Mouse (Mus musculus): ENCODE results near the gene Fam20b. TPM values are rescaled to one million over a fixed set of nuclear protein-coding genes. Genes with fewer than 3 reads are reported as not detected.

The Fam20b gene
- polyA plus RNA-seq, 1 experiment from 2014 or later: 28.1 TPM

DNA sequence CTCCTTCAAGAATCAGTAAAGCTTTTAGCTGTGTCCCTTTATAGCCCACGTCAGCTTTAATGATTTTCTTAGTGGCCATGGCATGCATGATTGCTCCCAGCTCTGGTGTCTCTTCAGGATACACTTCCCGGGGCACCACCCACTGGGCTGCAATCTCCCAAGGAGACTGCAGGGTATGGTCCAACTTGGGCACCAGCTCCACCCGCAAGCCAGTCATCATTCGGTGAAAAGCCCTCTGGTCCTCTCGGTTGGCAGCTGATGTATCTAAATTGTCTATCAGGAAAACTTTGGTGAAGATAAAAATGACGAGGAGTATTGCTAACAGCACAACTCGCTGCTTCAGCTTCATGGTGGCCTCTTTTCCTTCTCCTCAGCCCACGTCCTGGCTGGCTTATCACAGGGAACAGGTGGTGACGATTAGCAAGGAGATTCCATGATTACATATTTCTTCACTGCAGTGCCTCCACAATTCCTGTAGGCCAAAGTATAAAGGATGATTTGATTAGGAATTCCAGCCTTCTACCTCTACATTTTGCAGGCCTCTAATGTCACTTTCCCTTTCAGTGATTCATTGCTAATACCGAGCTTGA, 13.1 kb downstream of the Fam20b start:
- Histone ChIP-seq H3K27ac (replicated peaks in 1 of 2; ENCODE audit: control insufficient read depth in 1 of 2, insufficient read depth in 1 of 2, low read depth in 2 of 2, low read length in 2 of 2) (no peak overlapping the region), H3K4me1 (ENCODE audit: control insufficient read depth in 2 of 2, insufficient read depth in 2 of 2, low read length in 2 of 2) (peaks cover 5 to 9% of the 10 kb centered on the region in 2 experiments), H3K9me3 (ENCODE audit: control insufficient read depth, low read length) (no peaks in the 10 kb centered on the region), H3K4me2 (ENCODE audit: low read length) (no peak overlapping the region), H3K27me3 (ENCODE audit: control insufficient read depth, insufficient read depth, low read length) (no peaks in the 10 kb centered on the region), H3K4me3 (ENCODE audit: control insufficient read depth in 1 of 2, insufficient read depth in 1 of 2, low read depth in 1 of 2, low read length in 2 of 2) (no peak overlapping the region), H3K9ac (ENCODE audit: low read length) (no peak overlapping the region), H3K36me3 (ENCODE audit: control insufficient read depth, insufficient read depth, low read length) (peaks cover 51% of the 10 kb centered on the region)
- 71% methylated on average over 10 of the region's 10 CpGs for WGBS
- ATAC-seq (ENCODE audit: insufficient number of reproducible peaks, insufficient read depth, low FRiP score, low read depth): no peak

DNA sequence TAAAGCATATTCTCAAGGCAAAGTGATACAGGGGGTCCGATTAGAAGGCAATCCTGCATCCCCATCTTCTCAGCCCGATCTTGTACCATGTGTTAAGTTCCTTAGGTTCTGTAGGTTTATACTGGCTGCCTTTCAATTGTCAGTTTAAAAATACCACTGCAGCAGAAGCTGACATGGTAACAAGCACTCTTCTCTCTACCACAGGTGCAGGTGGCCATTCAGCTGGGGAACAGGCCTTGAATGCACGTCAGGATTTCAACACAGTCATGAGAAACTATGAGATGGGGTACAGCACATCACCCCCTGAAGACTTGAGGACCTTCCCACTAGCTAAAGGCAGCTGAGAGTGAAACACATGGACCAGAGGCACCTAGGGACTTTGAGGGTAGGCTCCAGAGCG, 15.4 kb downstream of the Fam20b start:
- 93% methylated on average over 4 of the region's 4 CpGs for WGBS
- H3K27me3 ChIP-seq (ENCODE audit: control insufficient read depth, insufficient read depth, low read length): no peaks in the 10 kb centered on the region
- H3K4me2 ChIP-seq (ENCODE audit: low read length): no peak overlapping the region
- no peak overlapping the region for H3K27ac ChIP-seq (replicated peaks in 1 of 2; ENCODE audit: control insufficient read depth in 1 of 2, insufficient read depth in 1 of 2, low read depth in 2 of 2, low read length in 2 of 2)
- no peak overlapping the region for H3K4me3 ChIP-seq (ENCODE audit: control insufficient read depth in 1 of 2, insufficient read depth in 1 of 2, low read depth in 1 of 2, low read length in 2 of 2)
- no peaks in the 10 kb centered on the region for H3K4me1 ChIP-seq (ENCODE audit: control insufficient read depth in 2 of 2, insufficient read depth in 2 of 2, low read length in 2 of 2)
- no peak overlapping the region for H3K9ac ChIP-seq (ENCODE audit: low read length)
- peaks cover 71% of the 10 kb centered on the region for H3K36me3 ChIP-seq (ENCODE audit: control insufficient read depth, insufficient read depth, low read length)
- no peak for ATAC-seq (ENCODE audit: insufficient number of reproducible peaks, insufficient read depth, low FRiP score, low read depth)
- H3K9me3 ChIP-seq (ENCODE audit: control insufficient read depth, low read length): no peaks in the 10 kb centered on the region

DNA sequence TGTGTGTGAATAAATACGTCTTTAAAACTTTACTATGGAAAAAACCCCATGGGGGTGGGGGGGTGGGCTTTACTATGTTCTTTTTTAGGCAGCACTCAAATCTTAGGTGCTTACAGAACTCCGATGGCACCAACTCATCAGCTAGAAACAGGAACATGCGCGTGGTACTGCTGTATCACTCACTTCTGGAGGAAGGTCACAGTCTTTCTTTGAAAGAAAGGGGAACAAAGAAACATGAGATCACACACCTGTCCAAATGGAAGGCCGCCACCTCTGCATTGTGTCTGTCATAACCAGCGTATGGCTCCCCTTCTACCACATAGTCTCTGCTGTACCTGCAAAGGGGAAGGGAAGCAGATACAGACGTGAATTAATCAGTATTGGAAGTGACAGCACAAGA, 16.7 kb downstream of the Fam20b start:
- Histone ChIP-seq H3K4me2 (ENCODE audit: low read length) (no peak overlapping the region), H3K27me3 (ENCODE audit: control insufficient read depth, insufficient read depth, low read length) (no peaks in the 10 kb centered on the region), H3K36me3 (ENCODE audit: control insufficient read depth, insufficient read depth, low read length) (peaks cover 82% of the 10 kb centered on the region), H3K4me1 (ENCODE audit: control insufficient read depth in 2 of 2, insufficient read depth in 2 of 2, low read length in 2 of 2) (no peaks in the 10 kb centered on the region), H3K27ac (replicated peaks in 1 of 2; ENCODE audit: control insufficient read depth in 1 of 2, insufficient read depth in 1 of 2, low read depth in 2 of 2, low read length in 2 of 2) (no peak overlapping the region), H3K9me3 (ENCODE audit: control insufficient read depth, low read length) (no peaks in the 10 kb centered on the region; the same call in 1 of the 2 replicates), H3K4me3 (ENCODE audit: control insufficient read depth in 1 of 2, insufficient read depth in 1 of 2, low read depth in 1 of 2, low read length in 2 of 2) (no peak overlapping the region), H3K9ac (ENCODE audit: low read length) (no peak overlapping the region)
- ATAC-seq (ENCODE audit: insufficient number of reproducible peaks, insufficient read depth, low FRiP score, low read depth): no peak
- 80% methylated on average over 7 of the region's 7 CpGs for WGBS

DNA sequence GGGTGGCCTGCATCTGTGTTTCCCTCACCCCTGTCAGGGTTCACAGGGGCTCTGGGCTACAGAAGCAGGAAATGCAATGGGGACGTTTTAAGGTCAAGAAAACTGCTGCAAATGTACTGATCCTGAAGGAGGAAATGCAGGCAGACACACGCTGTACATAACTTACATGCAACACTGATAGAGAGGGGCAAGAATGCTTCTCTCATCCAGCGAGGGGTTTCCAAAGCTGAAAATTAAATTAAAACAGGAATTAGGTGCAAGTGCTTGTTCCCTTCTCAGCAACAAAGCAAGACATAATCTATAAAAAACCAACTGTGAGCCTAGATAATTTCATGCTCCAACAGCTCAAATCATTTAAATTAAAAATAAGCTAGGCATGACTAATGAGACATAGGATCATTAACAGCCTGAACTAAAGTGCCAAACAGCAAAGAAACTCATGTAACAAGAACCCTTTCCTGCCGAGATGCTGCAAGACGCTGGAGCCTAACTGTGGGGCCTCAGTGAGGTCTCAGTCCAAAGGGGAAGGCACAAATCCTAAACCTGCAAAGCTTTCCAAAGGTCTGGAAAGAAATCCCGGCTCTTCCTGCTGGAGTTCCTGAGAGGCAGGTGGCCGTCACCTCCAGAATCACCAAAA, 32.7 kb downstream of the Fam20b start:
- Histone ChIP-seq H3K27me3 (ENCODE audit: control insufficient read depth, insufficient read depth, low read length) (no peaks in the 10 kb centered on the region), H3K4me1 (ENCODE audit: control insufficient read depth in 2 of 2, insufficient read depth in 2 of 2, low read length in 2 of 2) (no peaks in the 10 kb centered on the region), H3K4me3 (ENCODE audit: control insufficient read depth in 1 of 2, insufficient read depth in 1 of 2, low read depth in 1 of 2, low read length in 2 of 2) (no peak overlapping the region), H3K27ac (replicated peaks in 1 of 2; ENCODE audit: control insufficient read depth in 1 of 2, insufficient read depth in 1 of 2, low read depth in 2 of 2, low read length in 2 of 2) (no peak overlapping the region), H3K9me3 (ENCODE audit: control insufficient read depth, low read length) (no peaks in the 10 kb centered on the region), H3K9ac (ENCODE audit: low read length) (no peak overlapping the region), H3K36me3 (ENCODE audit: control insufficient read depth, insufficient read depth, low read length) (peaks cover 85% of the 10 kb centered on the region), H3K4me2 (ENCODE audit: low read length) (no peak overlapping the region)
- ATAC-seq (ENCODE audit: insufficient number of reproducible peaks, insufficient read depth, low FRiP score, low read depth): no peak
- 80% methylated on average over 7 of the region's 7 CpGs for WGBS

DNA sequence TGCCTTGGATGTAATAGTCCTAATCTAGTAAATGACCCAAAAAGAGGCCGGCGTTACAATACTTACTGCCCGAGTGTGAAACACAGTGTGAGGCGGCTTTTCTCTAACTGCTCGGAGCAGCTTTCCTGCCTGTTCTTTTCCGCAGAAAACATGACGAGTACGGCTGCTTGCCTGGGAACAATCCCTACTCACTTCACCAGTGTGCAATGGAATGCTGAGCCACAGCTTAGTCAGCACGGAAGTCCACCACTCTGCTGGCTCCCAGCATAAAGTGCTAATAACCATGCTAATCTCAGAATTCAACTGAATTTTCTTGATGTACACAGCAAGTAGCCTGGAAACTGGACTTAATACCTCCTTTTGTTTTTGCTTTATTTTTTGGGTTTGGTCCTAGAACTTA, 39.3 kb downstream of the Fam20b start:
- peaks cover 39% of the 10 kb centered on the region for H3K36me3 ChIP-seq (ENCODE audit: control insufficient read depth, insufficient read depth, low read length)
- no peaks in the 10 kb centered on the region for H3K27me3 ChIP-seq (ENCODE audit: control insufficient read depth, insufficient read depth, low read length)
- H3K9me3 ChIP-seq (ENCODE audit: control insufficient read depth, low read length): no peaks in the 10 kb centered on the region
- no peak overlapping the region for H3K4me2 ChIP-seq (ENCODE audit: low read length)
- 0 out of 4 replicates have a peak, but pooled peaks cover 0 to 4% of the 10 kb centered on the region in 2 experiments for H3K4me1 ChIP-seq (ENCODE audit: control insufficient read depth in 2 of 2, insufficient read depth in 2 of 2, low read length in 2 of 2)
- 53% methylated on average over 9 of the region's 9 CpGs for WGBS
- no peak overlapping the region for H3K4me3 ChIP-seq (ENCODE audit: control insufficient read depth in 1 of 2, insufficient read depth in 1 of 2, low read depth in 1 of 2, low read length in 2 of 2)
- H3K9ac ChIP-seq (ENCODE audit: low read length): no peak overlapping the region
- H3K27ac ChIP-seq (replicated peaks in 1 of 2; ENCODE audit: control insufficient read depth in 1 of 2, insufficient read depth in 1 of 2, low read depth in 2 of 2, low read length in 2 of 2): no peak overlapping the region
- ATAC-seq (ENCODE audit: insufficient number of reproducible peaks, insufficient read depth, low FRiP score, low read depth): no peak

DNA sequence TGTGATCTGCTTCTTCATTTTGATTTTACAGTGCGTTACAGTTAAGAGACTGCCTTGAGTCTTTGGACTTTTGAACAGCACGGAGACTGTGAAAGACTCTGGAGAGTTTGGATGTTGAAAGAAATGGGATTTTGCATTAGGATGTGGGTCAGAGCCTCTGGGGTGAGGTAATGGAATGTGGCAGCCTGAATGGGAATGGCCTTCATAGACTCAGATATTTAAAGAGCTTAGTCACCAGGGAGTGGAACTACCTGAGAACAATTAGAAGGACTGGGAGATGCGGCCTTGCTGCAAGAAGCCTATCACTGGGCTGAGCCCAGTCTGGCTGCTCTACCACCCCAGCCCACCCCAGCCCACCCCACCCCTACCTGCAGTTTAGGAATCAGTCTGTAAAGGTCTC, 41.7 kb downstream of the Fam20b start:
- Histone ChIP-seq H3K27ac (replicated peaks in 1 of 2; ENCODE audit: control insufficient read depth in 1 of 2, insufficient read depth in 1 of 2, low read depth in 2 of 2, low read length in 2 of 2) (no peak overlapping the region), H3K4me3 (ENCODE audit: control insufficient read depth in 1 of 2, insufficient read depth in 1 of 2, low read depth in 1 of 2, low read length in 2 of 2) (no peak overlapping the region), H3K27me3 (ENCODE audit: control insufficient read depth, insufficient read depth, low read length) (no peaks in the 10 kb centered on the region), H3K36me3 (ENCODE audit: control insufficient read depth, insufficient read depth, low read length) (peaks cover 22% of the 10 kb centered on the region), H3K4me1 (ENCODE audit: control insufficient read depth in 2 of 2, insufficient read depth in 2 of 2, low read length in 2 of 2) (peaks cover 4 to 7% of the 10 kb centered on the region in 2 experiments; a peak in 2 of 4 replicates), H3K9me3 (ENCODE audit: control insufficient read depth, low read length) (no peaks in the 10 kb centered on the region), H3K4me2 (ENCODE audit: low read length) (no peak overlapping the region), H3K9ac (ENCODE audit: low read length) (no peak overlapping the region)
- WGBS: 78% methylated on average over 3 of the region's 3 CpGs
- ATAC-seq (ENCODE audit: insufficient number of reproducible peaks, insufficient read depth, low FRiP score, low read depth): no peak

DNA sequence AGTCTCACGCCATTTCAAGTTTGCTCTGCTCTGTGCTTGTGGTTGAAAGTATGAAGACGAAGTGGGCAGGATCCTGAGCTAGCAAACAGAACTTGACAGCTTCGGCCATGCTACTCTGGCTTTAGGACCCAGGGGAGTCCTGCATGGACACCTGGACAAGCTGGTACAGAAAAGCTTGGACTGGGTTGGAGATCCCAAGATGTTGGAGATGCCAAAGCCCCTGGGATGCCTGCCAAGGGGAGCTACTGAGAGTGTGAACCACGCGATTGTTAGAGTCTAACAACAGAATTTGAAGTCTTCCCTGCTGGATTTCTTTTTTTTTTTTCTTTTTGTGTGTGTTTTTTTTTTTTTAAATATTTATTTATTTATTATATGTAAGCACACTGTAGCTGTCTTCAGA, 42.3 kb downstream of the Fam20b start:
- Histone ChIP-seq H3K4me2 (ENCODE audit: low read length) (0 out of 2 replicates have a peak overlapping the region, but pooled peaks have one; percentile 17), H3K9ac (ENCODE audit: low read length) (no peak overlapping the region), H3K27me3 (ENCODE audit: control insufficient read depth, insufficient read depth, low read length) (no peaks in the 10 kb centered on the region), H3K9me3 (ENCODE audit: control insufficient read depth, low read length) (no peaks in the 10 kb centered on the region), H3K36me3 (ENCODE audit: control insufficient read depth, insufficient read depth, low read length) (peaks cover 22% of the 10 kb centered on the region), H3K4me1 (ENCODE audit: control insufficient read depth in 2 of 2, insufficient read depth in 2 of 2, low read length in 2 of 2) (peaks cover 4 to 7% of the 10 kb centered on the region in 2 experiments; a peak in 2 of 4 replicates), H3K4me3 (ENCODE audit: control insufficient read depth in 1 of 2, insufficient read depth in 1 of 2, low read depth in 1 of 2, low read length in 2 of 2) (no peak overlapping the region), H3K27ac (replicated peaks in 1 of 2; ENCODE audit: control insufficient read depth in 1 of 2, insufficient read depth in 1 of 2, low read depth in 2 of 2, low read length in 2 of 2) (no peak overlapping the region)
- no peak for ATAC-seq (ENCODE audit: insufficient number of reproducible peaks, insufficient read depth, low FRiP score, low read depth)
- WGBS: 71% methylated on average over 5 of the region's 5 CpGs
